Mouse (Mus musculus) intestine, postnatal 0 days (tissue): ENCODE measurements around the gene Fscn3. TPM values are rescaled to one million over a fixed set of nuclear protein-coding genes. Genes with fewer than 3 reads are reported as not detected.

Experiments used
- ATAC-seq: fragments of 200-750 bp; cut with Nextera tagmentation; 2 replicates; pipeline ENCODE4 v1.8.0; 2017; ENCODE audit warnings: mild to moderate bottlenecking, moderate TSS enrichment, moderate library complexity
- H3K27ac ChIP-seq: fragments of 300-500 bp; sonication (generic); 2 replicates; pipeline ENCODE4 v1.5.1; 2014; ENCODE audit warnings: mild to moderate bottlenecking, low read depth, low read length, moderate library complexity
- H3K27me3 ChIP-seq: fragments of 300-500 bp; sonication (generic); replicated peaks from 2 replicates; pipeline ENCODE4 v1.6.1; 2014; ENCODE audit warnings: low read length, mixed read lengths; ENCODE audit not compliant: control insufficient read depth, insufficient read depth
- H3K36me3 ChIP-seq: fragments of 300-500 bp; sonication (generic); 2 replicates; pipeline ENCODE4 v1.6.1; 2014; ENCODE audit warnings: mild to moderate bottlenecking, moderate library complexity; ENCODE audit not compliant: control insufficient read depth, insufficient read depth
- H3K4me1 ChIP-seq: fragments of 300-500 bp; sonication (generic); replicated peaks from 2 replicates; pipeline ENCODE4 v1.6.1; 2014; ENCODE audit warnings: antibody characterized with exemption, low read length, mixed read lengths; ENCODE audit not compliant: control insufficient read depth, insufficient read depth
- H3K4me2 ChIP-seq: fragments of 300-500 bp; sonication (generic); replicated peaks from 2 replicates; pipeline ENCODE4 v1.6.1; 2014; ENCODE audit warnings: low read depth, mild to moderate bottlenecking, moderate library complexity
- H3K4me3 ChIP-seq: fragments of 300-500 bp; sonication (generic); 2 replicates; pipeline ENCODE4 v1.5.1; 2014; ENCODE audit warnings: low read depth, low read length
- H3K9ac ChIP-seq: fragments of 300-500 bp; sonication (generic); 2 replicates; pipeline ENCODE4 v1.6.1; 2014; ENCODE audit warnings: mild to moderate bottlenecking, low read depth, low read length
- H3K9me3 ChIP-seq: fragments of 300-500 bp; sonication (generic); 2 replicates; pipeline ENCODE4 v1.6.1; 2016; ENCODE audit warnings: mixed run types; ENCODE audit not compliant: control insufficient read depth
- CTCF ChIP-seq: sonication (generic); IDR thresholded peaks from 2 replicates; pipeline ENCODE4 v1.5.1; 2016; ENCODE audit warnings: low read depth, mild to moderate bottlenecking, control low read depth, antibody characterized with exemption, moderate library complexity
- WGBS: fragments of 180-500 bp; shearing (Covaris S2); extraction: QIAGEN DNeasy Blood & Tissue Kit; methylation state at CpG from one replicate; pipeline ENCODE4 v1.1.7; 2014; 5-methylcytosine and 5-hydroxymethylcytosine counted together
- polyA plus RNA-seq: library from polyadenylated mRNA; unstranded; fragments of >200 nt; fragmentation: Nextera tagmentation; extraction: Ambion mirVana; gene quantifications from 2 replicates; pipeline ENCODE4 v1.2.1, GENCODE M21; 2015

Gene Fscn3
- polyA plus RNA-seq, 1 experiment from 2014 or later, result not detected

GRCm38 (mm10) chr6:28431538-28431855 is 3.9 kb downstream of the Fscn3 start:
- ATAC-seq, result peak; percentile 67
- Histone ChIP-seq H3K36me3 (peaks cover 7% of the 10 kb centered on the region; the same call in 1 of the 2 replicates), H3K27me3 (peaks cover 8% of the 10 kb centered on the region), H3K4me2 (peak overlapping the region; percentile 43), H3K4me1 (0 out of 2 replicates have a peak, but pooled peaks cover 3% of the 10 kb centered on the region), H3K9me3 (no peaks in the 10 kb centered on the region), H3K4me3 (no peak overlapping the region), H3K27ac (no peak overlapping the region), H3K9ac (no peak overlapping the region)
- 39% methylated on average over 6 of the region's 6 CpGs for WGBS
- TF ChIP-seq CTCF, result no peak

GRCm38 (mm10) chr6:28447937-28448336 is 20.3 kb downstream of the Fscn3 start:
- no peaks in the 10 kb centered on the region for H3K36me3 ChIP-seq
- TF ChIP-seq CTCF, result no peak
- H3K9ac ChIP-seq, result no peak overlapping the region
- ATAC-seq, result no peak
- no peak overlapping the region for H3K27ac ChIP-seq
- peaks cover 21% of the 10 kb centered on the region for H3K27me3 ChIP-seq
- WGBS, result 80% methylated on average over 7 of the region's 7 CpGs
- H3K9me3 ChIP-seq, result no peaks in the 10 kb centered on the region
- H3K4me1 ChIP-seq, result no peaks in the 10 kb centered on the region
- no peak overlapping the region for H3K4me2 ChIP-seq
- H3K4me3 ChIP-seq, result no peak overlapping the region

- ATAC-seq, result no peak
- no peak within 1 kb of the TSS for H3K9ac ChIP-seq
- no peaks in the 10 kb centered on the region for H3K9me3 ChIP-seq
- H3K36me3 ChIP-seq, result no peaks in the 10 kb centered on the region
- no peak within 1 kb of the TSS for H3K4me2 ChIP-seq
- no peaks in the 10 kb centered on the region for H3K4me1 ChIP-seq
- no peak for TF ChIP-seq CTCF
- H3K4me3 ChIP-seq, result no peak within 1 kb of the TSS
- peaks cover 21% of the 10 kb centered on the region for H3K27me3 ChIP-seq
- no peak within 1 kb of the TSS for H3K27ac ChIP-seq
- WGBS, result 82% methylated on average over 2 of the region's 2 CpGs
These were observed 21.7 kb downstream of the Fscn3 start, which contains the start of gene Pax4 for GRCm38 (mm10) chr6:28449253-28449652. TSS of gene Pax4 (minus strand) at chr6:28449353.

- no peak; the same call in 1 of the 2 replicates for TF ChIP-seq CTCF
- Histone ChIP-seq H3K27me3 (peaks cover 24% of the 10 kb centered on the region), H3K4me3 (no peak overlapping the region), H3K4me2 (no peak overlapping the region), H3K9me3 (no peaks in the 10 kb centered on the region), H3K27ac (no peak overlapping the region), H3K9ac (no peak overlapping the region), H3K36me3 (no peaks in the 10 kb centered on the region), H3K4me1 (no peaks in the 10 kb centered on the region)
- 12% methylated on average over 5 of the region's 5 CpGs for WGBS
- ATAC-seq, result no peak
These were observed 22.9 kb downstream of the Fscn3 start for GRCm38 (mm10) chr6:28450481-28450880.

DNA sequence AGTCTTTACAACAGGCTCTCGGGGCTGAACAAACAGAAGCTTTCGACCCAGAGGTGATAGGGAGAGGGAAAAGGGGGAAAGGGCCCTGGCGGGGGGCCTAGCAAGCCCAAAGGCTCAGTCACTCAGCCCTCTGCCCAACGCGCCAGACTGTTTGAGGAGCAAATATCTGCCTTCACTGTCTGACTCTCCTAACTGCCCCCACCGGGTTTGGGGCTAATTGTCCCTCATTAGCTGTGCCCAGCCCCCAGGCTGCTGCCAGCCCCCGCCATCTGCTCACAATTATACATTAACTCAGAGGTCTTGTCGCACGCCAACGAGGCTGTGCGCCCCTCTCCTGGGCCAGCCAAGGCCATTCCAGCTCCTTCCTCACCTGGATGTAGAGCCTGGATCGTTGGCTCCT is 23.4 kb downstream of the Fscn3 start:
- H3K9ac ChIP-seq, result no peak overlapping the region

DNA sequence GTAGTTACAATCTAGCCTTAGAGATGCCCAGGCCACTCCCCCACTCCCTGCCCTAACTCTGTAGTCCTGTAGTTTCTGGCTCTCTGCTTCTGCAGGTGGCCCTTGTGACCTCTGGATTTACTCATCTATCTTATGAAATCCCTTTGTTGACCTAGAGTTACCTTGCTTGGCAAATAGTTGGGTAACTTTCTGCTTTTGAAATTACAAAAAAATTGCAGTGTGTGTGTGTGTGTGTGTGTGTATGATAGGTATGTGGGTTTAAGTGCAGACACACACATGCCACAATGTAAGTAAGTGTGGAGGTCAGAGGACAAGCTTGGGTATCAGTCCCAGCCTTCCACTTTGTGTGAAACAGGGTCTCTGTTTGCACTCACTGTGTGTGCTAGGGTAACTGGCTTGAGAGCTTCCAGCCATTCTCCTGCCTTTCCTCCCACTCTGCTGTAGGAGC is 31.7 kb downstream of the Fscn3 start:
- no peak overlapping the region for H3K9ac ChIP-seq
- ATAC-seq, result no peak
- no peak for TF ChIP-seq CTCF
- 0 out of 2 replicates have a peak, but pooled peaks cover 6% of the 10 kb centered on the region for H3K27me3 ChIP-seq
- H3K36me3 ChIP-seq, result no peaks in the 10 kb centered on the region
- no peaks in the 10 kb centered on the region for H3K9me3 ChIP-seq
- no peaks in the 10 kb centered on the region for H3K4me1 ChIP-seq
- H3K27ac ChIP-seq, result no peak overlapping the region
- H3K4me2 ChIP-seq, result no peak overlapping the region
- no peak overlapping the region for H3K4me3 ChIP-seq

More for the DNA sequence above, 23.4 kb downstream of the Fscn3 start:
- Histone ChIP-seq H3K4me1 (no peaks in the 10 kb centered on the region), H3K36me3 (no peaks in the 10 kb centered on the region), H3K4me2 (no peak overlapping the region), H3K9me3 (no peaks in the 10 kb centered on the region), H3K27ac (no peak overlapping the region), H3K4me3 (no peak overlapping the region), H3K27me3 (peaks cover 24% of the 10 kb centered on the region)
- under 1% methylated on average over 12 of the region's 12 CpGs for WGBS
- no peak for TF ChIP-seq CTCF
- no peak for ATAC-seq

DNA sequence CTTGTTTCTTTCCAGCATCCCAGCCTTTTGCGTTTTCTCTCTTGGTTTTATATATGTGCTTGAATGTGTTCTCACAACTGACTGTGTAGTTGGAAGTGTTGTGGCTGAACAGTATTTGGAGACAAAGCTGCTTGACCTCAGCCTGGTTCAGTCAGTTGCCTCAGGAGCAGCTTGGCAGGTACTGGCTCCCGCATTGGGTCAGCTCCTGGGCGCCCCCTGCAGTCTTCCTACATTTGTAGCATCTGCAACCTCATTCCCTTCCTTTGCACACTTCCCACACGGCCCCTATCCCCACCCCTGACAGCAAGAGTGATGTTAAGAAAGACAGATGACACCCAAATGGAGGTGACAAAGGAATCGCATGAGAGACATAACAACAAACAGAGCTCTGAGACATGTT is 32.9 kb downstream of the Fscn3 start:
- Histone ChIP-seq H3K36me3 (no peaks in the 10 kb centered on the region), H3K4me1 (no peaks in the 10 kb centered on the region), H3K27ac (no peak overlapping the region), H3K27me3 (0 out of 2 replicates have a peak, but pooled peaks cover 3% of the 10 kb centered on the region), H3K4me3 (no peak overlapping the region), H3K4me2 (no peak overlapping the region), H3K9ac (no peak overlapping the region), H3K9me3 (no peaks in the 10 kb centered on the region)
- WGBS, result 7% methylated on average over 5 of the region's 5 CpGs
- ATAC-seq, result no peak
- TF ChIP-seq CTCF, result peak; percentile 83
